Mouse (Mus musculus) splenic B cell, adult 2 months (primary cell): ENCODE measurements around the gene Wnt3.

Source experiments
- DNase-seq: peaks from one replicate; pipeline ENCODE4 v3.0.0-alpha.2; 2011; ENCODE audit warnings: low read depth, low spot score
- H3K27me3 ChIP-seq: 2 replicates; pipeline ENCODE4 v1.6.1; 2012; ENCODE audit warnings: mild to moderate bottlenecking, low read length, moderate library complexity, mixed read lengths; ENCODE audit not compliant: control insufficient read depth, poor library complexity, insufficient read depth, severe bottlenecking
- H3K36me3 ChIP-seq: 2 replicates; pipeline ENCODE4 v1.6.1; 2012; ENCODE audit warnings: mild to moderate bottlenecking, low read length, moderate library complexity, mixed read lengths; ENCODE audit not compliant: control insufficient read depth, poor library complexity, insufficient read depth, severe bottlenecking

The Wnt3 gene

DNA sequence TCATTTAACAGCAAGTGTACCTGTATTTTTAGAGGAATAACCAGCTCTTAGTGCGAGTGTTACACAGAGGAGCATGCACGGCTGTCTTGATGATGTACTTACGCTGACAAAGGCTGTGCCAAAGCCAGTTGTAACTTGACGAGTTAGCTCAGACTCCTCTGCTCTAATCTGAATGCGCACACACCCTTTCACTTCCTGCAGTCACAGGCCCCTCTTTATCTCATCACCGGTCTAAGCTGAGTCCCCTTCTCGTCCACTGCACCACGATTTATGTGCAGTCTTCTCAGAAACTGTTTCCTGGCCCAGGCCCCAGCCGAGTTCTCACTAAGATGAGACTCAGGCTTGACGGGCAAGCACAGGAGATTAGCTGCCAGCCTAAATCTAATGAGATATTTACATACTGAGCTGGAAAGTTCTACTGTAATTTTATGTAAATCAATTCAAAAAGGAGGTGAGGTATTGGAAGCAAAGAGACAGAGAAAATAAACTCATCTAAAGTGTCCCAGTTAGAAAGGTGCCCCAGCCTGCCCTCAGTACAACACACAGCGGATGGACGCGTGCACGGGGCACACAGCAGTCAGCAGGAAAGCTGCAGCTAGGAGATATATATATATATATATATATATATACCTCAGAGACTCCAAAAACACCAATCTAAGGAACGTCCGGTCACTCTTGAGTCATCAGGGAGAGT is 78.8 kb downstream of the Wnt3 start:
- DNase-seq = no peak
- Histone ChIP-seq H3K27me3 (no peaks in the 10 kb centered on the region), H3K36me3 (peaks cover 15% of the 10 kb centered on the region)

DNA sequence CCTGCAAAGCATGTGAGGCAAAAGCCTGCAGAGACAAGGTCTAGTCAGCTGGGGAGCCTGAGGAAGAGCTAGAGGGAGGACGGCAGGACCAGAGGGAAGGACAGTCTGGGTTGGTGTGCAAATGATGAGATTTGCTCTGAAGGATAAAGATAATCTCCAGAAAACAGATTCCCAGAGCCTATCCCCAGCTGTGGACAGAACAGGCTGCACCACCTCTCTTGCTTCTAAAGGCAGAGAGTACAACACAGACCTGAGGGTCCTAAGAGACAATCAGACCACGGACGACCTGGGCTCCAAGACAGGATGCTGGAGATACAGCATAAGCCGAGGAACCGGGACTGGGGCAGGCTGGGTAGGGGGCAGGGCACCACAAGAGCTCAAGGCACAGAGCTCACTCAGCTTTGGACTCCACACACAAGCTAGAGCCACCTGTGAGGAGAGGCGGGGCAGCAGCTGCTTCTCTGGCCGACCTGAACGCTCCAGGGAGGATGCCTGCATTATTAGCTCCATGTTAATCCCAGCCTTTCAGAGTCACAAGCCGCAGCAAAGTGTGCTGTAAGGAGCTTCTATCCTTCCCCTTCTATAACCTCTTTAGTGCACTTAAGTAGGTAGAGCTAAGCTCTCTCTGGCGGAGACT is 79.5 kb downstream of the Wnt3 start:
- no peak for DNase-seq

DNA sequence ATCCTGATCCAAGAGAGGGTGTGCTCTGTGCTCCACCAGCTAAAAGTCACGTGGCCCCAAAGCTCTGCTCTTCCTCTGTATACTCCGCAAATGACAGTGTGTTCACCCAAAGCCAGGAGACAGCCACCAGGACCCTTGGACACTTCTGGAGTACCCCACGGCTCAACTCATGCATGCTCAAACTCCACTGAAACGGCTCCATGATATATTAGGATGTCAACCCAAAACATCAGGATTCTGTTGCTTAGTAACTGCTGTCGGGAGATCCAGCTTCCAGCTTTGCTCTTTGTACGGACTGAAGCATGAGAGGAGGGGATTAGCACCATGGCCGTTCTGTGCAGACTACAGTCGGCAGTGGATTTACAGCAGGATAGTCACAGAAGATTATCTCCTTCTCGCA is 80.3 kb downstream of the Wnt3 start:
- DNase-seq = no peak
- H3K36me3 ChIP-seq = peaks cover 20% of the 10 kb centered on the region
- no peaks in the 10 kb centered on the region for H3K27me3 ChIP-seq

More for the DNA sequence above, 79.5 kb downstream of the Wnt3 start:
- peaks cover 17% of the 10 kb centered on the region for H3K36me3 ChIP-seq
- H3K27me3 ChIP-seq = no peaks in the 10 kb centered on the region

DNA sequence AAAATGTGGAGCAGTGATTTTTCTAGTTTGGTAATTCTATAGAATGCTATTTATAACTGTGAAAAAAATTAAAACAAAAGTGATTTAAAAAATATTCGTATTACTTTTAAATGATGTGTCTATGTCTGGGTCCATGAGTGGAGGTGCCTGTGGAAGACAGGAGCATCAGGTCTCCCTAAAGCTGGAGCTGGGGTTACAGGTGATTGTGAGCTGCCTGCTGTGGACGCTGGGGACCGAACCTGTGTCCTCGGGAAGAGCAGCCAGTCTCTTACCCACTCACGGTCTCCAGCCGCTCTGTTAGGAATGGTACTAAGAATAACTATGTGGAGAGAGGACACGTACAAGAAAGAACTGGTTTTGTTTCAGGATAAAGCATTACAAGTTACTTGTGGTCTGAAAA is 82.7 kb downstream of the Wnt3 start:
- Histone ChIP-seq H3K27me3 (no peaks in the 10 kb centered on the region), H3K36me3 (peaks cover 31% of the 10 kb centered on the region)
- no peak for DNase-seq

DNA sequence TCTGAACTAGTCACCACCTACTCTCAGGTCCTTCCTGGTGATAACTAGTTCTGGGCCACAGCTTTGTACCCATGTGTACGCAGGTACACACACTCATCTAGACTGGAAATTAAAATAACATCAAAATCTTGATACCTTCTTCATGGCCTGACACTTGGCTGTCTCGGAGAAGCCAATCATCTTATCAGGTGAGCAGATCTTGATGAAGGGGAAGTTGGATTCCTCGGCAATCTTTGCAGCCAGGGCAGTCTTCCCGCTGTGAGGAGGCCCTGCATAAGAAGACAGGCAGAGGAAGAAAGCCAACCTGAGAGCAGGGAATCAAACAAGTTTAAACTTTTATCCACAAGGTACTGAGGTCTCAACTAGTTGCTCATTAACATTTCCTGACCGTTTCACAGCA is 84.8 kb downstream of the Wnt3 start:
- Histone ChIP-seq H3K36me3 (peaks cover 26% of the 10 kb centered on the region), H3K27me3 (no peaks in the 10 kb centered on the region)
- no peak for DNase-seq

GRCm38 (mm10) chr11:103859933-103860610 is 86.1 kb downstream of the Wnt3 start:
- H3K36me3 ChIP-seq = peaks cover 23% of the 10 kb centered on the region
- DNase-seq = no peak
- H3K27me3 ChIP-seq = no peaks in the 10 kb centered on the region

DNA sequence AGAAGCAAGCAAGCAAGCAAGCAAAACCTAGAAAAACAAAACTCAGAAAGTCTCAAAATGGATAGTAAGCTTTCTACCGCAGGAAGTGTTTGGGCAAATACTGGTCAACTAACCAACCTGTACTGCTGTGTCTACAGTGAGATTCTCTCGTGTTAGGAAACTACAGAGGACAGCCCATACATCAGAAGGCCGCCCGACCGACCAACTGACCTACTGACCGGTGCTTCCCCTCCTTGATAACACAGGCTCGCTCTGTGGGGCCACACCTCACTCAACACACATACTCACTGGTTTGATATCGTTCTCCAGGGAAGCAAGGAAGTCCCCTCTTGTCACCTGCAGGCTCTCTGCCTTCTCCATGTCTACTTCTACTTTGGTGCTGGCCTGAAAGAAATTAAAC is 89.0 kb downstream of the Wnt3 start:
- no peaks in the 10 kb centered on the region for H3K27me3 ChIP-seq
- no peak for DNase-seq
- H3K36me3 ChIP-seq = peaks cover 21% of the 10 kb centered on the region

GRCm38 (mm10) chr11:103864486-103864885 is 90.5 kb downstream of the Wnt3 start:
- DNase-seq = no peak

DNA sequence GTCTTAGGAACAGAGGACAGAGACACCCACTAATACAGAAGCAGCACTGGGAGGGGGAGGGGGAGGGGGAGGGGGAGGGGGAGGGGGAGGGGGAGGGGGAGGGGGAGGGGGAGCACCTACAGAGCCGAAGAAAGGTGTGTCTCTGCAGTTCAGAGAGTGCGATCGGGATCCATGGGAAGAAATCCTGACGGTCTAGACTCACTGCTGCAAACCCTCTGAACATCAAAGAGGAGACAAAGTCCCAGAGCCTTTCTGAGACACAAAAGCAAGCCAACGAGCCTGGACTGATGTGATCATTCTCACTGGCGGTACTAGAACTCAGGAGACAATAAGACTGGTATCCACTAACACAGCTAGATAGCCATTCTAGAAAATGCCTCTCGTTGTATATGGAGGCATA is 91.4 kb downstream of the Wnt3 start:
- no peak for DNase-seq
- no peaks in the 10 kb centered on the region for H3K27me3 ChIP-seq
- peaks cover 17% of the 10 kb centered on the region for H3K36me3 ChIP-seq

More at GRCm38 (mm10) chr11:103864486-103864885, 90.5 kb downstream of the Wnt3 start:
- H3K27me3 ChIP-seq = no peaks in the 10 kb centered on the region
- H3K36me3 ChIP-seq = peaks cover 18% of the 10 kb centered on the region
